In genomic region chr5:134437459-134437827, GRCm38 (mm10) we compare ENCODE assay signal across 8 mouse cellular contexts. TPM values are rescaled to one million over a fixed set of nuclear protein-coding genes. Genes with fewer than 3 reads are reported as not detected.
A peak's percentile ranks its signal among the peaks of the same experiment; 100 is the strongest.
DNase-seq lines count a peak whose midpoint lies in the region; ATAC-seq and TF ChIP-seq lines count a peak whose summit lies in the region.

No protein-coding gene starts in this region.

- no peak overlapping the region for H3K9ac ChIP-seq in hindbrain, embryonic 16.5 days (ENCODE audit: low read depth, low read length)
- H3K9ac ChIP-seq in hindbrain, embryonic 12.5 days, result no peak overlapping the region

- no peaks in the 10 kb centered on the region for H3K9me3 ChIP-seq in hindbrain, embryonic 16.5 days (ENCODE audit: control insufficient read depth, low read length)
- 0 out of 2 replicates have a peak, but pooled peaks cover 5% of the 10 kb centered on the region for H3K9me3 ChIP-seq in hindbrain, embryonic 12.5 days (replicated peaks)

- DNase-seq in MN1 (ENCODE audit: low spot score), result peak; percentile 96
- peak; percentile 63 to 67 for DNase-seq in heart, postnatal 36 days
- DNase-seq in left cerebral cortex, postnatal 36 days (ENCODE audit: low spot score in 2 of 2), result peak; percentile 17 to 33
- no peak for DNase-seq in c-Kit-positive CD71-positive TER-119-positive erythroid progenitor cells, embryonic 14.5 days (ENCODE audit: low spot score)

- H3ac ChIP-seq in myocyte (ENCODE audit: control insufficient read depth, insufficient read length), result no peak overlapping the region

- no peak overlapping the region for H3K4me3 ChIP-seq in hindbrain, embryonic 16.5 days (ENCODE audit: low read length)
- H3K4me3 ChIP-seq in hindbrain, embryonic 12.5 days, result no peak overlapping the region
- H3K4me3 ChIP-seq in myocyte, result no peak overlapping the region

- peaks cover 37% of the 10 kb centered on the region for H3K4me1 ChIP-seq in hindbrain, embryonic 16.5 days (ENCODE audit: control insufficient read depth, insufficient read depth, low read depth, low read length)
- H3K4me1 ChIP-seq in hindbrain, embryonic 12.5 days, result peaks cover 26% of the 10 kb centered on the region

- H3K36me3 ChIP-seq in hindbrain, embryonic 16.5 days (ENCODE audit: control insufficient read depth, insufficient read depth, low read length), result no peaks in the 10 kb centered on the region
- H3K36me3 ChIP-seq in hindbrain, embryonic 12.5 days, result peaks cover 27% of the 10 kb centered on the region
- peaks cover under 1% of the 10 kb centered on the region for H3K36me3 ChIP-seq in myocyte (ENCODE audit: control insufficient read depth, insufficient read depth)

- ATAC-seq in hindbrain, embryonic 16.5 days, result peak; percentile 12; the same call in 1 of the 2 replicates
- ATAC-seq in hindbrain, embryonic 12.5 days (ENCODE audit: low FRiP score), result no peak
- peak; percentile 91 for ATAC-seq in common myeloid progenitor, adult 5-6 weeks (replicated peaks; ENCODE audit: low read depth, poor library complexity, severe bottlenecking)

- TF ChIP-seq POLR2A in myocyte (IDR thresholded peaks at IDR 0.05; ENCODE audit: insufficient read length, low read depth), result peak; percentile 10

- intact Hi-C loops in heart, postnatal 36 days (cut with DNase I), result loop anchor here (2.0 kb wide), 1 partner anchor 15 kb away; no protein-coding TSS in a partner anchor
- intact Hi-C loops in left cerebral cortex, postnatal 36 days (cut with DNase I), result no loop called here

- 70% methylated on average over 14 of the region's 14 CpGs for WGBS in hindbrain, embryonic 16.5 days
- WGBS in hindbrain, embryonic 12.5 days, result 88% methylated on average over 14 of the region's 14 CpGs

- H3K4me2 ChIP-seq in hindbrain, embryonic 16.5 days (ENCODE audit: low read length), result no peak overlapping the region
- no peak overlapping the region for H3K4me2 ChIP-seq in hindbrain, embryonic 12.5 days (replicated peaks)
- H3K4me2 ChIP-seq in myocyte (ENCODE audit: low read depth), result peak overlapping the region; percentile 74

- 0 out of 2 replicates have a peak overlapping the region, but pooled peaks have one; percentile 14 for H3K27ac ChIP-seq in hindbrain, embryonic 16.5 days (ENCODE audit: low read depth, low read length)
- no peak overlapping the region for H3K27ac ChIP-seq in hindbrain, embryonic 12.5 days

- H3K27me3 ChIP-seq in hindbrain, embryonic 16.5 days (replicated peaks; ENCODE audit: control insufficient read depth, insufficient read depth, low read length), result no peaks in the 10 kb centered on the region
- H3K27me3 ChIP-seq in hindbrain, embryonic 12.5 days, result no peaks in the 10 kb centered on the region
- H3K27me3 ChIP-seq in myocyte (ENCODE audit: control insufficient read depth, insufficient read depth, insufficient read length), result no peaks in the 10 kb centered on the region

- H3K79me2 ChIP-seq in myocyte (ENCODE audit: control insufficient read depth, insufficient read depth), result peaks cover 92% of the 10 kb centered on the region

TF ChIP-seq in myocyte, 11 proteins besides CTCF, POLR2A, EP300 and RAD21:
- no peak for TF ChIP-seq SRF (IDR thresholded peaks at IDR 0.05; ENCODE audit: control insufficient read depth, insufficient read length, low read depth)
- peak in 2 of 3 experiments; percentile 67 to 84 for TF ChIP-seq MYOG (IDR thresholded peaks at IDR 0.05; ENCODE audit: control insufficient read depth in 1 of 3, insufficient read depth in 1 of 3, insufficient read length in 2 of 3, low read depth in 2 of 3)
- TF ChIP-seq MYOD1 (IDR thresholded peaks at IDR 0.05; ENCODE audit: control insufficient read depth in 1 of 3, insufficient read length in 2 of 3, low read depth in 2 of 3), result peak in 2 of 3 experiments; percentile 4 to 64
- no peak for TF ChIP-seq MAX (IDR thresholded peaks at IDR 0.05; ENCODE audit: low read depth)
- TF ChIP-seq TCF3 (IDR thresholded peaks at IDR 0.05; ENCODE audit: insufficient read length, low read depth), result no peak
- no peak for TF ChIP-seq E2F4 (IDR thresholded peaks at IDR 0.05; ENCODE audit: insufficient read depth)
- TF ChIP-seq USF1 (IDR thresholded peaks at IDR 0.05; ENCODE audit: low read depth), result peak; percentile 45
- no peak for TF ChIP-seq TCF12 (IDR thresholded peaks at IDR 0.05; ENCODE audit: insufficient read depth, poor library complexity, severe bottlenecking)
- no peak for TF ChIP-seq POLR2AphosphoS2 (IDR thresholded peaks at IDR 0.05; ENCODE audit: insufficient read length, low read depth)

RNA-seq across cellular contexts. Expression of gene Gtf2ird1, which starts 19.1 kb away (rescaled TPM):
- 49.3 and 67.3 TPM in 2 replicates for polyA plus RNA-seq in hindbrain, embryonic 16.5 days (2015; fragmentation: Nextera tagmentation; extraction: Ambion mirVana)
- polyA plus RNA-seq in hindbrain, embryonic 12.5 days (2016; fragmentation: Nextera tagmentation; extraction: Ambion mirVana), result 95.9 and 99.9 TPM in 2 replicates
- total RNA-seq in common myeloid progenitor, adult 5-6 weeks (2017), result 14.6 and 28.2 TPM in 2 replicates
- total RNA-seq in heart, postnatal 36 days (2021), result 10 to 100 TPM; 23.4 to 26.9 TPM
- total RNA-seq in left cerebral cortex, postnatal 36 days (2021), result 10 to 100 TPM; 38.5 to 57.8 TPM
- polyA plus RNA-seq in myocyte (2012; fragmentation: generic; extraction: Trizol), result 62.0 TPM
